Mouse (Mus musculus): ENCODE data around the gene Nfyc.

GRCm38 (mm10) chr4:120814171-120814570 is 17.2 kb downstream of the Nfyc start:
- TF ChIP-seq CTCF (IDR thresholded peaks at IDR 0.05; ENCODE audit: low read depth) = no peak
- TF ChIP-seq EP300 (IDR thresholded peaks at IDR 0.05; ENCODE audit: low read depth) = no peak
